Mouse (Mus musculus) hindbrain, embryonic 14.5 days (tissue): ENCODE data around the gene Zfp217. TPM values are rescaled to one million over a fixed set of nuclear protein-coding genes. Genes with fewer than 3 reads are reported as not detected.

Source experiments
- ATAC-seq: fragments of 200-750 bp; cut with Nextera tagmentation; 2 replicates; pipeline ENCODE4 v1.8.0; 2017; ENCODE audit warnings: moderate number of reproducible peaks, mild to moderate bottlenecking, moderate TSS enrichment, moderate library complexity; ENCODE audit not compliant: low FRiP score
- DNase-seq: peaks from one replicate; pipeline ENCODE4 v3.0.0-alpha.2; 2015; ENCODE audit warnings: low spot score
- H3K27ac ChIP-seq: fragments of 300-500 bp; sonication (generic); 2 replicates; pipeline ENCODE4 v1.5.1; 2014; ENCODE audit warnings: mild to moderate bottlenecking, moderate library complexity
- H3K27me3 ChIP-seq: fragments of 300-500 bp; sonication (generic); 2 replicates; pipeline ENCODE4 v1.6.1; 2014; ENCODE audit warnings: mild to moderate bottlenecking, low read length, mixed read lengths; ENCODE audit not compliant: control insufficient read depth, insufficient read depth
- H3K36me3 ChIP-seq: fragments of 300-500 bp; sonication (generic); replicated peaks from 2 replicates; pipeline ENCODE4 v1.6.1; 2014; ENCODE audit not compliant: control insufficient read depth, insufficient read depth
- H3K4me1 ChIP-seq: fragments of 300-500 bp; sonication (generic); replicated peaks from 2 replicates; pipeline ENCODE4 v1.6.1; 2014; ENCODE audit warnings: antibody characterized with exemption, low read length, mixed read lengths; ENCODE audit not compliant: control insufficient read depth, insufficient read depth
- H3K4me2 ChIP-seq: fragments of 300-500 bp; sonication (generic); replicated peaks from 2 replicates; pipeline ENCODE4 v1.6.1; 2014; ENCODE audit warnings: mild to moderate bottlenecking, moderate library complexity
- H3K4me3 ChIP-seq: fragments of 300-500 bp; sonication (generic); replicated peaks from 2 replicates; pipeline ENCODE4 v1.5.1; 2014; ENCODE audit warnings: mild to moderate bottlenecking, low read length
- H3K9ac ChIP-seq: fragments of 300-500 bp; sonication (generic); 2 replicates; pipeline ENCODE4 v1.6.1; 2014
- H3K9me3 ChIP-seq: fragments of 300-500 bp; sonication (generic); 2 replicates; pipeline ENCODE4 v1.6.1; 2016; ENCODE audit warnings: low read length; ENCODE audit not compliant: control insufficient read depth
- WGBS: fragments of 180-500 bp; shearing (Covaris S2); extraction: QIAGEN DNeasy Blood & Tissue Kit; methylation state at CpG from one replicate; pipeline ENCODE4 v1.1.7; 2014; 5-methylcytosine and 5-hydroxymethylcytosine counted together
- polyA plus RNA-seq: library from polyadenylated mRNA; unstranded; fragments of >200 nt; fragmentation: Nextera tagmentation; extraction: Ambion mirVana; gene quantifications from 2 replicates; pipeline ENCODE4 v1.2.1, GENCODE M21; 2014

The Zfp217 gene
- 0.98 and 1.5 TPM in 2 replicates for polyA plus RNA-seq

DNA sequence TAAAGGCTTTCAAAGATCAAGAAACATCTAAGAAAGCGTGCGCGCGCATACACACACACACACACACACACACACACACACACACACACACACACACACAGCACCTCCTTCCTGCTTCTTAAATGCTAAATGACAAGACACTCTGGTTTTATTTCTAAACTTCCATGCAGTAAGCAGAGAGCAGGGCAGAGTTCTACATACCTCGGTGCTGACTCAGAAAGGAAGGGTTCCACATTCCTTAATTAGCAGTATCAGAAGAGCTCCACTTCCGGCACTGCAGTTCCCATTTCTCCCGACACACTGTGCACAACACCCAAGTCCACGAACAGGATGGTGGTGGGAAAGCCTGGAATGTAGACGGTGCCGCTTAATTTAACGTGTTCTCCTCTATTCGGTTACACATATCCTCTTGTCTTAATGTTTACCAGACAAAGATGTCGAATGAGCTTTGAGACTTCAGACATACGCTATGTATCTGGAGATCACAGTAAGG lies at the start of gene Zfp217:
Gene Zfp217 (minus strand): TSS at position 443 of the 493 bp plus-strand sequence.
- Histone ChIP-seq H3K27me3 (no peaks in the 10 kb centered on the region), H3K27ac (no peak within 1 kb of the TSS), H3K4me3 (no peak within 1 kb of the TSS), H3K36me3 (no peaks in the 10 kb centered on the region), H3K4me1 (no peaks in the 10 kb centered on the region), H3K9ac (no peak within 1 kb of the TSS), H3K4me2 (no peak within 1 kb of the TSS), H3K9me3 (no peaks in the 10 kb centered on the region)
- ATAC-seq (no peak), DNase-seq (no peak)
- 72% methylated on average over 14 of the region's 14 CpGs for WGBS

DNA sequence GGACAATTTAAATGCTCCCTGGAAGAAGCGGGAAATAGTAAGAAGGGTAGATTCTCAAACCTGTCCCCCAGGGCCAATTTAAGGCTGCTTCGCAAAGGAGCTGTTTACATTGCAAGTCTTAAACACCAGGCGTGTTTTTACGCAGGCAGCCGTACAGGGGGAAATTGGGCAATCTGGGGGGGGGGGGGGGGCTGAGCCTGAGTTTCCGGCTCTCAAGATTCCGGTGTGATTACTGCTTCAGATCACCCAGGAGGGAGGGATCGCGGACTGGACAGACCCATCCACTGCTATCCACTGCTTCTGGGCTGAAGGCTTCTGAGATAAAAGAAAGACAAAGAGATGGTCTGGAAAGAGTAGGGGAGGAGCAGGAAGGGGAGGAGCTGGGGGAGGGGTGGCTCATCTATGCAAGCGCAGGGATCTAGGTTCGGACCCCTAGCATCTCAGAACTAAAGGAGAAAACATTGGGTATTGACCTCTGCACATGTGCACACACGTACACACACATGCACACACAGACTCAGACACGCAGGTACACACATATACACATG lies 47.7 kb upstream of the Zfp217 start:
- Histone ChIP-seq H3K9ac (no peak overlapping the region), H3K4me1 (peaks cover 16% of the 10 kb centered on the region; the same call in 1 of the 2 replicates), H3K27ac (no peak overlapping the region), H3K4me2 (no peak overlapping the region), H3K27me3 (no peaks in the 10 kb centered on the region), H3K9me3 (no peaks in the 10 kb centered on the region), H3K4me3 (no peak overlapping the region), H3K36me3 (no peaks in the 10 kb centered on the region)
- DNase-seq (no peak), ATAC-seq (no peak)
- WGBS, result 81% methylated on average over 13 of the region's 13 CpGs

DNA sequence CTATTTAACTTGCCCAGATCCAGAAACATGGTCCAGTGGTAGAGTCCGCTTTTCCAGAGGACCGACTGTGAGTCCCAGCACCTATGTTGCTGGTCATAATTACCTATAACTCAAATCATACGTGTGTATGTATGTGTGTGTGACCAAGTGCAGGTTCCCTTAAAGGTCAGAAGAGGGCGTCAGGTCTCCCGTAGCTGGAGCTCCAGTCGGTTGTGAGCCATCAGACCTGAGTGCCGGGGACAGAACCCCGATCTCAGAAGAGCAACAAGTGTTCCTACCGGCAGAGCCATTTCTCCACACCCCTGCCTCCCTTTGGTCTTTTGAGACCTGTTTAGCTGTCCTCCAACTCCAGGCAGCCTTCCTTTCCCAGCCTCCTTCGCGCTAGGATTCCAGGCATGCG lies 46.9 kb upstream of the Zfp217 start:
- ATAC-seq, result no peak
- 96% methylated on average over 12 of the region's 12 CpGs for WGBS

DNA sequence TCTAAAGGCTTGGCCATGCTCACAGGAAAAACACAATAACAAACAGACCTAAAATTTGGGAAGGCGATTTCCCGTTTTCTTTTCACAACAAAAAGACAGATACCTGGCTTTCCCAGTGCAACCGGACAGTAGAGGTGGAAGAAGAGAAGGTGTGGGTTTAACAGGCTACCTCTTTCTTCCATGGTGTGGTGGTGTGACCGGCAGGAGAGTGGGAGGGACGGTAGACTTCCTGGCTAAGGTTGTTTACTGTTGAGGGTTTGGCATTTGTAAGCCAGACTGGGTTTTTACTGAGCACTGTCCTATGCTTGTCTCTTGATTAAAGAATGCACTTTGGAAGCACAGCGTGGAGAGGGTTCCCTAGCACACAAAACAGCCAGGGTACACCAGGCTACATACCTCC lies 45.9 kb upstream of the Zfp217 start:
- WGBS, result 18% methylated on average over 6 of the region's 6 CpGs
- ATAC-seq (0 out of 2 replicates have a peak, but pooled peaks have one; percentile 19), DNase-seq (peak; percentile 29)
- Histone ChIP-seq H3K4me1 (peaks cover 16% of the 10 kb centered on the region; the same call in 1 of the 2 replicates), H3K4me2 (peak overlapping the region; percentile 50), H3K4me3 (0 out of 2 replicates have a peak overlapping the region, but pooled peaks have one; percentile 4), H3K9me3 (no peaks in the 10 kb centered on the region), H3K9ac (peak overlapping the region; percentile 54), H3K27me3 (no peaks in the 10 kb centered on the region), H3K27ac (peak overlapping the region; percentile 84), H3K36me3 (no peaks in the 10 kb centered on the region)

More for the DNA sequence above, 46.9 kb upstream of the Zfp217 start:
- Histone ChIP-seq H3K27ac (no peak overlapping the region), H3K4me1 (peaks cover 16% of the 10 kb centered on the region; the same call in 1 of the 2 replicates), H3K9ac (no peak overlapping the region), H3K36me3 (no peaks in the 10 kb centered on the region), H3K4me3 (no peak overlapping the region), H3K9me3 (no peaks in the 10 kb centered on the region), H3K4me2 (no peak overlapping the region), H3K27me3 (no peaks in the 10 kb centered on the region)
- no peak for DNase-seq

DNA sequence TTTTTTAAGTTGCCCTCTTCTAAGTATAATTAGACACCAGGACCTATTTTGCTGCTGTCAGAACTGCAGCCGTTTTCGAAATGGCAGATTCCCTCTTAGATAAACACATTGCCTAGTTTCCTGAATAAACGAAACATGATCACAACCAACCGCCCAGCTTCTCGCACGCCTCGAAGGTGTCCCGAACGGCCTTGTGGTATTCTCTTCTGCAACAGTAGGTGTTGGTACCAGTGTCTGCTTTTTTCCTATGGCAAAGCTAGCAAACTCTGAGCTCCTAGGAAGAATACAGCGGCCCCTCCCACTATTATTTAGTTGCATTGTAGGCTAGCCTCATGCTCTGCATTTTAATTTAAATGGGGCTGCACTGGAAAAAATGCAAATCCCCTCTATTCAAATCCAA lies 45.3 kb upstream of the Zfp217 start:
- Histone ChIP-seq H3K36me3 (no peaks in the 10 kb centered on the region), H3K9ac (peak overlapping the region; percentile 54), H3K4me3 (peak overlapping the region; percentile 23), H3K27ac (peak overlapping the region; percentile 84), H3K4me1 (peaks cover 16% of the 10 kb centered on the region; the same call in 1 of the 2 replicates), H3K9me3 (no peaks in the 10 kb centered on the region), H3K27me3 (no peaks in the 10 kb centered on the region), H3K4me2 (peak overlapping the region; percentile 50)
- WGBS, result 1% methylated on average over 10 of the region's 10 CpGs
- DNase-seq (peak; percentile 55), ATAC-seq (peak; percentile 41; the same call in 1 of the 2 replicates)

DNA sequence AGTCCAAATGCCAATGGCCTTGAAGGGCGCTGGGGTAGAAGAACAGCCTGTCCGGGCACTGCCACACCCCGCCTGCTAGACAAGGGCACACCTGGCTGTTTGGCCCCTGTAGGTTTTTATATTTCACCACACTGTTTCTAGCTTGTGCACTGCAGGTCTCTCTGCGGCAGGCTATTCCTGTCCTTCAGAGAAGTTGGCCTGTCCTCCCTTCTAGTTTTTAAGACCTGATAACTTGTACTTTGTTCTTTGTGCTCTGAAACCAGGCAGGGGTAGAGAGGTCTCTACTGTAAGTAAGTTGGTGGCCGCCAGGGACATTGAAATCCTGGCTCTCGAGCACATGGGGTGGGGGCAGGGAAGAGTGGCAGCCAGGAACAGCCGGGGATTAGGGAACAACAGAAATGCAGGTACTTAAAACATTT lies 44.8 kb upstream of the Zfp217 start:
- H3K4me2 ChIP-seq, result peak overlapping the region; percentile 50
- peak; percentile 50 for DNase-seq
- H3K9me3 ChIP-seq, result no peaks in the 10 kb centered on the region
- peaks cover 16% of the 10 kb centered on the region; the same call in 1 of the 2 replicates for H3K4me1 ChIP-seq
- H3K36me3 ChIP-seq, result no peaks in the 10 kb centered on the region
- peak overlapping the region; percentile 84 for H3K27ac ChIP-seq
- H3K4me3 ChIP-seq, result peak overlapping the region; percentile 23
- 18% methylated on average over 7 of the region's 7 CpGs for WGBS
- H3K9ac ChIP-seq, result peak overlapping the region; percentile 54
- H3K27me3 ChIP-seq, result no peaks in the 10 kb centered on the region
- ATAC-seq, result peak; percentile 70; the same call in 1 of the 2 replicates

DNA sequence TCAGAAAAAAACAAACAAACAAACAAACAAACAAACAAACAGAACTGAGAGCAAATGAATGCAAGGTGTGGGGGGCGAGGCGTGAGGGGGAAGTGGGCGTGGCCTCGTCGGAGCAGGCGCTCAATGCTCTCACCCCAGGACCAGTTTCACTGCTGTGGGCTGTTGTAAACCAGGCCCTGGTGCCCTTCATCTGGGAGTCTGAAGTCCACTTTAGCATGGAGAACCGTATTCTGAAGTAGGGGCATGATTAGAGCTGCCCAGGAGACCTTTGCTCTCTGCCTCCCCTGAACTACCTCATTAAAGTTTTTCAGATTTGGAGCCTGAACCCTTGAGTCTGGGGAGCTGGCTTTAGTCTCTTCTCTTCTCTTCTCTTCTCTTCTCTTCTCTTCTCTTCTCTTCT lies 40.8 kb upstream of the Zfp217 start:
- Histone ChIP-seq H3K4me1 (peaks cover 13% of the 10 kb centered on the region; the same call in 1 of the 2 replicates), H3K4me2 (no peak overlapping the region), H3K27me3 (no peaks in the 10 kb centered on the region), H3K27ac (no peak overlapping the region), H3K9me3 (no peaks in the 10 kb centered on the region), H3K4me3 (no peak overlapping the region), H3K9ac (no peak overlapping the region), H3K36me3 (no peaks in the 10 kb centered on the region)
- DNase-seq (no peak), ATAC-seq (no peak)
- 95% methylated on average over 7 of the region's 7 CpGs for whole genome bisulfite sequencing

DNA sequence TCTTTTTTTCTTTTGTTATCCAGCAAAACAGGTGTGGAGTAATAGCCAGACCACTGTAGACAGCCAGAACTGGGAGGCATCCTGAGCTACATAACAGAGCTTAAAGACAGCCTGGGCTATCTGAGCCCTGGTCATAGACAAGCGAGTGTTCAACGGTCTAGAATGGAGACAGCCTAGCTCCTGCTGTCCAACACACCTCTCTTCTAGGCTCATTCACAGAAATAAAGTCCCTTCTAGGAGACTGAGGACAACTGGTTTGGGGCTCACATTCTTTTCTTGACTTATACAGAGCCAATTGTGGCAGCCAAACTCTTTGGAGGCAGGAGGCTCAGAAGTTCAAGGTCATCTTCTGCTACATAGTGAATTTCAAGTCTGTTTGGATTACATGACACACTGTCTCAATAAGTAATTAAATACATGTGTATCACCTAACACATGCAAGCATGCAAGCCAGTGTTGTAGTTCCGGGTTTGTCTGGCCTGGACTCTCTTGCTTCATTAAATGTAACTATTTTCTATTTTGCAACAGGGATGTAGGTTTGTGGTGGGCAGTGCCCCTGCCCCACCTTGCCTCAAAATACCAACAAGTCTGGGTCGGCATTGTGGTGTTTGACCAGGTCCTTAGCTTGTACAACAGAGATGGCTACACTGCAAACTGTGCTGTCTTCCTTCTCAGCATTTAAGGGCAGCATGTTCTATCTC lies 37.4 kb upstream of the Zfp217 start:
- H3K4me2 ChIP-seq, result peak overlapping the region; percentile 61
- no peak for ATAC-seq
- H3K27me3 ChIP-seq, result no peaks in the 10 kb centered on the region
- no peak for DNase-seq
- H3K9me3 ChIP-seq, result no peaks in the 10 kb centered on the region
- WGBS, result 79% methylated on average over 4 of the region's 4 CpGs
- peak overlapping the region; percentile 68; the same call in 1 of the 2 replicates for H3K27ac ChIP-seq
- H3K9ac ChIP-seq, result peak overlapping the region; percentile 71; the same call in 1 of the 2 replicates
- no peaks in the 10 kb centered on the region for H3K36me3 ChIP-seq
- H3K4me1 ChIP-seq, result no peaks in the 10 kb centered on the region
- H3K4me3 ChIP-seq, result peak overlapping the region; percentile 41; the same call in 1 of the 2 replicates
